Mouse (Mus musculus): ENCODE results near the gene Atrn.

GRCm38 (mm10) chr2:131010566-131010965, 104.3 kb downstream of the Atrn start:
- TF ChIP-seq POLR2A (IDR thresholded peaks at IDR 0.05; ENCODE audit: control insufficient read depth, low read depth, low read length) (no peak), CTCF (IDR thresholded peaks at IDR 0.05; ENCODE audit: control insufficient read depth, insufficient read depth, insufficient replicate concordance, low read depth, low read length) (no peak)
